Mouse (Mus musculus) intestine, embryonic 15.5 days (tissue): ENCODE results near the gene Ppard. TPM values are rescaled to one million over a fixed set of nuclear protein-coding genes. Genes with fewer than 3 reads are reported as not detected.

Experiments used
- ATAC-seq: fragments of 200-750 bp; cut with Nextera tagmentation; 2 replicates; pipeline ENCODE4 v1.8.0; 2017; ENCODE audit warnings: moderate TSS enrichment, moderate library complexity
- H3K27ac ChIP-seq: fragments of 300-500 bp; sonication (generic); 2 replicates; pipeline ENCODE4 v1.5.1; 2015; ENCODE audit warnings: mild to moderate bottlenecking, inconsistent platforms
- H3K27me3 ChIP-seq: fragments of 300-500 bp; sonication (generic); replicated peaks from 2 replicates; pipeline ENCODE4 v1.6.1; 2015; ENCODE audit warnings: inconsistent platforms
- H3K36me3 ChIP-seq: fragments of 300-500 bp; sonication (generic); 2 replicates; pipeline ENCODE4 v1.6.1; 2015; ENCODE audit warnings: inconsistent platforms
- H3K4me1 ChIP-seq: fragments of 300-500 bp; sonication (generic); replicated peaks from 2 replicates; pipeline ENCODE4 v1.6.1; 2015; ENCODE audit warnings: inconsistent platforms
- H3K4me2 ChIP-seq: fragments of 300-500 bp; sonication (generic); replicated peaks from 2 replicates; pipeline ENCODE4 v1.6.1; 2015; ENCODE audit warnings: mild to moderate bottlenecking, inconsistent platforms
- H3K4me3 ChIP-seq: fragments of 300-500 bp; sonication (generic); replicated peaks from 2 replicates; pipeline ENCODE4 v1.5.1; 2015; ENCODE audit warnings: inconsistent platforms
- H3K9ac ChIP-seq: fragments of 300-500 bp; sonication (generic); 2 replicates; pipeline ENCODE4 v1.6.1; 2015; ENCODE audit warnings: inconsistent platforms
- H3K9me3 ChIP-seq: fragments of 300-500 bp; sonication (generic); 2 replicates; pipeline ENCODE4 v1.6.1; 2016; ENCODE audit warnings: inconsistent platforms
- WGBS: fragments of 180-500 bp; shearing (Covaris S2); methylation state at CpG from one replicate; pipeline ENCODE4 v1.1.7; 2015; 5-methylcytosine and 5-hydroxymethylcytosine counted together
- polyA plus RNA-seq: library from polyadenylated mRNA; unstranded; fragments of >200 nt; fragmentation: Nextera tagmentation; extraction: Ambion mirVana; gene quantifications from 2 replicates; pipeline ENCODE4 v1.2.1, GENCODE M21; 2015

The Ppard gene
- polyA plus RNA-seq, 1 experiment from 2014 or later: 1.8 TPM

- WGBS: 77% methylated on average over 7 of the region's 7 CpGs
- Histone ChIP-seq H3K4me2 (no peak overlapping the region), H3K9ac (no peak overlapping the region), H3K36me3 (no peaks in the 10 kb centered on the region), H3K27me3 (no peaks in the 10 kb centered on the region), H3K27ac (0 out of 2 replicates have a peak overlapping the region, but pooled peaks have one; percentile 3), H3K4me1 (peaks cover 59% of the 10 kb centered on the region), H3K9me3 (no peaks in the 10 kb centered on the region), H3K4me3 (no peak overlapping the region)
- ATAC-seq: no peak
Measured at GRCm38 (mm10) chr17:28280423-28280800, 47.9 kb downstream of the Ppard start.

- no peaks in the 10 kb centered on the region for H3K9me3 ChIP-seq
- H3K4me2 ChIP-seq: no peak overlapping the region
- H3K4me1 ChIP-seq: peaks cover 64% of the 10 kb centered on the region
- WGBS: 23% methylated on average over 5 of the region's 5 CpGs
- H3K9ac ChIP-seq: no peak overlapping the region
- no peak overlapping the region for H3K27ac ChIP-seq
- no peaks in the 10 kb centered on the region for H3K36me3 ChIP-seq
- H3K4me3 ChIP-seq: no peak overlapping the region
- H3K27me3 ChIP-seq: no peaks in the 10 kb centered on the region
- peak; percentile 29 for ATAC-seq
Measured at GRCm38 (mm10) chr17:28280831-28281377, 48.4 kb downstream of the Ppard start.

GRCm38 (mm10) chr17:28281866-28282441, 49.5 kb downstream of the Ppard start:
- Histone ChIP-seq H3K4me1 (peaks cover 73% of the 10 kb centered on the region), H3K9ac (no peak overlapping the region), H3K27ac (no peak overlapping the region), H3K36me3 (no peaks in the 10 kb centered on the region), H3K4me3 (no peak overlapping the region), H3K4me2 (no peak overlapping the region), H3K27me3 (no peaks in the 10 kb centered on the region), H3K9me3 (no peaks in the 10 kb centered on the region)
- no peak for ATAC-seq
- 90% methylated on average over 7 of the region's 7 CpGs for WGBS

GRCm38 (mm10) chr17:28283199-28283598, 50.7 kb downstream of the Ppard start:
- H3K27me3 ChIP-seq: no peaks in the 10 kb centered on the region
- WGBS: 84% methylated on average over 10 of the region's 10 CpGs
- no peak overlapping the region for H3K27ac ChIP-seq
- H3K4me2 ChIP-seq: no peak overlapping the region
- H3K4me3 ChIP-seq: no peak overlapping the region
- no peak overlapping the region for H3K9ac ChIP-seq
- no peaks in the 10 kb centered on the region for H3K36me3 ChIP-seq
- H3K4me1 ChIP-seq: peaks cover 74% of the 10 kb centered on the region
- ATAC-seq: no peak
- H3K9me3 ChIP-seq: no peaks in the 10 kb centered on the region

- Histone ChIP-seq H3K36me3 (no peaks in the 10 kb centered on the region), H3K27ac (no peak overlapping the region), H3K27me3 (no peaks in the 10 kb centered on the region), H3K4me1 (peaks cover 53% of the 10 kb centered on the region), H3K9me3 (no peaks in the 10 kb centered on the region), H3K4me2 (no peak overlapping the region), H3K9ac (no peak overlapping the region), H3K4me3 (no peak overlapping the region)
- no peak for ATAC-seq
- 80% methylated on average over 10 of the region's 10 CpGs for WGBS
Measured at GRCm38 (mm10) chr17:28286133-28286532, 53.6 kb downstream of the Ppard start.

GRCm38 (mm10) chr17:28286964-28287363, 54.5 kb downstream of the Ppard start:
- Histone ChIP-seq H3K4me2 (no peak overlapping the region), H3K4me3 (no peak overlapping the region), H3K36me3 (no peaks in the 10 kb centered on the region), H3K9me3 (no peaks in the 10 kb centered on the region), H3K9ac (no peak overlapping the region), H3K27ac (no peak overlapping the region), H3K27me3 (no peaks in the 10 kb centered on the region), H3K4me1 (peaks cover 50% of the 10 kb centered on the region)
- ATAC-seq: 0 out of 2 replicates have a peak, but pooled peaks have one; percentile 3
- WGBS: 51% methylated on average over 5 of the region's 5 CpGs

- peak; percentile 84 for ATAC-seq
- Histone ChIP-seq H3K4me3 (no peak overlapping the region), H3K9me3 (no peaks in the 10 kb centered on the region), H3K4me2 (no peak overlapping the region), H3K36me3 (no peaks in the 10 kb centered on the region), H3K27ac (0 out of 2 replicates have a peak overlapping the region, but pooled peaks have one; percentile 17), H3K4me1 (peaks cover 50% of the 10 kb centered on the region), H3K9ac (no peak overlapping the region), H3K27me3 (no peaks in the 10 kb centered on the region)
- 39% methylated on average over 8 of the region's 8 CpGs for WGBS
Measured at GRCm38 (mm10) chr17:28287578-28287977, 55.1 kb downstream of the Ppard start.

GRCm38 (mm10) chr17:28287980-28288379, 55.5 kb downstream of the Ppard start:
- no peak overlapping the region for H3K4me2 ChIP-seq
- H3K27me3 ChIP-seq: no peaks in the 10 kb centered on the region
- peaks cover 47% of the 10 kb centered on the region for H3K4me1 ChIP-seq
- peak; percentile 46 for ATAC-seq
- no peaks in the 10 kb centered on the region for H3K36me3 ChIP-seq
- no peak overlapping the region for H3K9ac ChIP-seq
- 0 out of 2 replicates have a peak overlapping the region, but pooled peaks have one; percentile 17 for H3K27ac ChIP-seq
- H3K9me3 ChIP-seq: no peaks in the 10 kb centered on the region
- WGBS: 49% methylated on average over 5 of the region's 5 CpGs
- no peak overlapping the region for H3K4me3 ChIP-seq

- 54% methylated on average over 3 of the region's 3 CpGs for WGBS
- Histone ChIP-seq H3K4me1 (peaks cover 44% of the 10 kb centered on the region), H3K4me3 (no peak overlapping the region), H3K36me3 (no peaks in the 10 kb centered on the region), H3K27me3 (no peaks in the 10 kb centered on the region), H3K9me3 (no peaks in the 10 kb centered on the region), H3K27ac (no peak overlapping the region), H3K4me2 (no peak overlapping the region), H3K9ac (no peak overlapping the region)
- ATAC-seq: no peak
Measured at GRCm38 (mm10) chr17:28290262-28290661, 57.8 kb downstream of the Ppard start.

GRCm38 (mm10) chr17:28290671-28291070, 58.2 kb downstream of the Ppard start:
- ATAC-seq: no peak
- no peaks in the 10 kb centered on the region for H3K36me3 ChIP-seq
- H3K4me3 ChIP-seq: no peak overlapping the region
- no peak overlapping the region for H3K9ac ChIP-seq
- H3K4me2 ChIP-seq: no peak overlapping the region
- H3K27ac ChIP-seq: no peak overlapping the region
- peaks cover 43% of the 10 kb centered on the region for H3K4me1 ChIP-seq
- no peaks in the 10 kb centered on the region for H3K9me3 ChIP-seq
- WGBS: 53% methylated on average over 11 of the region's 11 CpGs
- no peaks in the 10 kb centered on the region for H3K27me3 ChIP-seq

- ATAC-seq: no peak
- no peaks in the 10 kb centered on the region for H3K36me3 ChIP-seq
Measured at GRCm38 (mm10) chr17:28291346-28291745, 58.8 kb downstream of the Ppard start.

GRCm38 (mm10) chr17:28293716-28294115, 61.2 kb downstream of the Ppard start:
- Histone ChIP-seq H3K4me1 (peaks cover 19% of the 10 kb centered on the region), H3K9me3 (no peaks in the 10 kb centered on the region), H3K27ac (no peak overlapping the region), H3K4me3 (no peak overlapping the region), H3K27me3 (no peaks in the 10 kb centered on the region), H3K36me3 (0 out of 2 replicates have a peak, but pooled peaks cover 1% of the 10 kb centered on the region), H3K9ac (no peak overlapping the region), H3K4me2 (no peak overlapping the region)
- 73% methylated on average over 4 of the region's 4 CpGs for WGBS
- no peak for ATAC-seq

More at GRCm38 (mm10) chr17:28291346-28291745, 58.8 kb downstream of the Ppard start:
- WGBS: 74% methylated on average over 7 of the region's 7 CpGs
- Histone ChIP-seq H3K4me2 (no peak overlapping the region), H3K27me3 (no peaks in the 10 kb centered on the region), H3K27ac (no peak overlapping the region), H3K9me3 (no peaks in the 10 kb centered on the region), H3K9ac (no peak overlapping the region), H3K4me1 (peaks cover 36% of the 10 kb centered on the region), H3K4me3 (no peak overlapping the region)
